Comparison of ENCODE assay signal across 9 mouse cellular contexts in genomic region chr5:142502414-142502813, GRCm38 (mm10). TPM values are rescaled to one million over a fixed set of nuclear protein-coding genes. Genes with fewer than 3 reads are reported as not detected.
DNase-seq lines count a peak whose midpoint lies in the region; ATAC-seq and TF ChIP-seq lines count a peak whose summit lies in the region.
"Had no signal": no experiment of that assay in that cellular context is flagged by ENCODE, and none has a peak within 500 bp of the region (broad histone marks: within the 10 kb centered on the region; RNA-seq: fewer than 3 reads in every experiment).

No protein-coding gene starts in this region.

- no peaks in the 10 kb centered on the region for H3K9me3 ChIP-seq in CH12.LX (replicated peaks; ENCODE audit: low read length)
- H3K9me3 ChIP-seq in forebrain, embryonic 10.5 days = no peaks in the 10 kb centered on the region
- H3K9me3 ChIP-seq in heart, embryonic 14.5 days (ENCODE audit: control insufficient read depth, low read length) = no peaks in the 10 kb centered on the region
- H3K9me3 ChIP-seq in stomach, embryonic 14.5 days (ENCODE audit: control insufficient read depth, low read depth, low read length) = no peaks in the 10 kb centered on the region

- peak; percentile 86 for DNase-seq in CH12.LX (ENCODE audit: extremely low read depth)
- peak; percentile 43 for DNase-seq in c-Kit-positive CD71-negative TER-119-negative erythroid progenitor cells, embryonic 14.5 days (ENCODE audit: low read depth)
- DNase-seq in forebrain, embryonic 10.5 days (ENCODE audit: extremely low spot score, low spot score) = peak; percentile 69
- peak; percentile 90 for DNase-seq in kidney, postnatal 10 days
- peak; percentile 72 for DNase-seq in liver, adult 2 months (ENCODE audit: extremely low read depth, low read depth, low spot score)
- DNase-seq in naive thymus-derived CD4-positive, alpha-beta T cell, adult 2 months (ENCODE audit: low read depth) = peak; percentile 64

- H3K27me3 ChIP-seq in CH12.LX (replicated peaks) = peaks cover 34% of the 10 kb centered on the region
- peaks cover 3% of the 10 kb centered on the region; the same call in 1 of the 2 replicates for H3K27me3 ChIP-seq in forebrain, embryonic 10.5 days (ENCODE audit: poor library complexity, severe bottlenecking)
- H3K27me3 ChIP-seq in heart, embryonic 14.5 days (ENCODE audit: control insufficient read depth, insufficient read depth, low read length) = no peaks in the 10 kb centered on the region
- no peaks in the 10 kb centered on the region for H3K27me3 ChIP-seq in liver, adult 2 months (ENCODE audit: control insufficient read depth, insufficient read depth, low read length)
- no peaks in the 10 kb centered on the region for H3K27me3 ChIP-seq in stomach, embryonic 14.5 days (ENCODE audit: control insufficient read depth, insufficient read depth, low read length)

- dilution Hi-C loops in CH12.LX (cut with MboI; ENCODE audit: extremely low pct_ligation_motif_present, extremely low pct_unique_long_range_greater_than_20kb, low sequenced_read_pairs) = no loop called here

- no peak for TF ChIP-seq POLR2A in CH12.LX (IDR thresholded peaks at IDR 0.05; ENCODE audit: low read depth, low read length)
- no peak for TF ChIP-seq POLR2A in liver, adult 2 months (IDR thresholded peaks at IDR 0.05; ENCODE audit: extremely low read depth, insufficient read depth, low read length)

- peak; percentile 80 to 94 for TF ChIP-seq CTCF in CH12.LX (conservative IDR thresholded peaks at IDR 0.05 in 1 of 2, IDR thresholded peaks at IDR 0.05 in 1 of 2; ENCODE audit: low read depth in 2 of 2, low read length in 2 of 2)
- TF ChIP-seq CTCF in liver, adult 2 months (IDR thresholded peaks at IDR 0.05; ENCODE audit: low read depth, low read length) = peak; percentile 78

- H3K4me3 ChIP-seq in CH12.LX (replicated peaks in 1 of 3; ENCODE audit: low read depth in 2 of 3, low read length in 2 of 3, poor library complexity in 1 of 3) = no peak overlapping the region
- H3K4me3 ChIP-seq in forebrain, embryonic 10.5 days = no peak overlapping the region
- no peak overlapping the region for H3K4me3 ChIP-seq in heart, embryonic 14.5 days (ENCODE audit: control insufficient read depth in 1 of 2, insufficient read depth in 1 of 2, low read depth in 1 of 2, low read length in 2 of 2)
- no peak overlapping the region for H3K4me3 ChIP-seq in liver, adult 2 months (ENCODE audit: insufficient read depth, low read depth, low read length)
- H3K4me3 ChIP-seq in stomach, embryonic 14.5 days (ENCODE audit: low read depth, low read length) = no peak overlapping the region
- H3K4me3 ChIP-seq: erythroblast, embryonic 14.5 days had no signal

- no peak overlapping the region for H3K9ac ChIP-seq in CH12.LX (ENCODE audit: insufficient read depth, low read depth)
- H3K9ac ChIP-seq in heart, embryonic 14.5 days (ENCODE audit: low read length) = no peak overlapping the region
- H3K9ac ChIP-seq in liver, adult 2 months (ENCODE audit: low read depth, low read length) = no peak overlapping the region
- H3K9ac ChIP-seq in stomach, embryonic 14.5 days (replicated peaks; ENCODE audit: low read depth, low read length) = no peak overlapping the region

- H3K4me1 ChIP-seq in CH12.LX (ENCODE audit: control insufficient read depth in 1 of 2, insufficient read depth in 2 of 2) = peaks cover 0 to 12% of the 10 kb centered on the region in 2 experiments; a peak in 2 of 4 replicates
- H3K4me1 ChIP-seq in forebrain, embryonic 10.5 days = peaks cover 15% of the 10 kb centered on the region
- H3K4me1 ChIP-seq in heart, embryonic 14.5 days (ENCODE audit: control insufficient read depth in 2 of 2, insufficient read depth in 2 of 2, low read length in 2 of 2) = peaks cover 2 to 3% of the 10 kb centered on the region in 2 experiments; a peak in 1 of 4 replicates
- H3K4me1 ChIP-seq in liver, adult 2 months (ENCODE audit: control insufficient read depth, insufficient read depth, low read length) = no peaks in the 10 kb centered on the region
- peaks cover 3% of the 10 kb centered on the region; the same call in 1 of the 2 replicates for H3K4me1 ChIP-seq in stomach, embryonic 14.5 days (ENCODE audit: control insufficient read depth, insufficient read depth, low read length)

- peak; percentile 81 for ATAC-seq in heart, embryonic 14.5 days (ENCODE audit: insufficient number of reproducible peaks, insufficient read depth, low FRiP score, low read depth)
- ATAC-seq in stomach, embryonic 14.5 days (ENCODE audit: insufficient number of reproducible peaks, insufficient read depth, low FRiP score, low read depth) = peak; percentile 73

- no peaks in the 10 kb centered on the region for H3K36me3 ChIP-seq in CH12.LX (replicated peaks in 1 of 2; ENCODE audit: control insufficient read depth in 1 of 2, insufficient read depth in 1 of 2, low read length in 1 of 2)
- no peaks in the 10 kb centered on the region for H3K36me3 ChIP-seq in forebrain, embryonic 10.5 days (replicated peaks)
- H3K36me3 ChIP-seq in heart, embryonic 14.5 days (ENCODE audit: control insufficient read depth, insufficient read depth, low read length) = no peaks in the 10 kb centered on the region
- no peaks in the 10 kb centered on the region for H3K36me3 ChIP-seq in liver, adult 2 months (ENCODE audit: control insufficient read depth, insufficient read depth, low read length)
- no peaks in the 10 kb centered on the region for H3K36me3 ChIP-seq in stomach, embryonic 14.5 days (ENCODE audit: control insufficient read depth, insufficient read depth, low read length)

- no peak overlapping the region for H3K27ac ChIP-seq in CH12.LX (ENCODE audit: insufficient read depth, low read depth)
- no peak overlapping the region for H3K27ac ChIP-seq in forebrain, embryonic 10.5 days
- no peak overlapping the region for H3K27ac ChIP-seq in heart, embryonic 14.5 days (replicated peaks in 1 of 2; ENCODE audit: control insufficient read depth in 1 of 2, insufficient read depth in 1 of 2, low read depth in 2 of 2, low read length in 2 of 2)
- H3K27ac ChIP-seq in liver, adult 2 months (replicated peaks; ENCODE audit: insufficient read depth, low read depth, low read length) = no peak overlapping the region
- H3K27ac ChIP-seq in stomach, embryonic 14.5 days (ENCODE audit: low read length) = no peak overlapping the region

- no peak overlapping the region for H3K4me2 ChIP-seq in CH12.LX (ENCODE audit: insufficient read depth, low read depth, poor library complexity, severe bottlenecking)
- H3K4me2 ChIP-seq in heart, embryonic 14.5 days (ENCODE audit: low read length) = no peak overlapping the region
- H3K4me2 ChIP-seq in stomach, embryonic 14.5 days (replicated peaks; ENCODE audit: low read depth, low read length) = no peak overlapping the region

- TF ChIP-seq EP300 in CH12.LX (IDR thresholded peaks at IDR 0.05; ENCODE audit: low read length) = no peak

- peak; percentile 83 for TF ChIP-seq RAD21 in CH12.LX (IDR thresholded peaks at IDR 0.05; ENCODE audit: low read depth, low read length)

- WGBS in forebrain, embryonic 10.5 days = 16% methylated on average over 3 of the region's 3 CpGs
- WGBS in heart, embryonic 14.5 days = 3% methylated on average over 3 of the region's 3 CpGs
- 4% methylated on average over 3 of the region's 3 CpGs for WGBS in liver, adult 2 months
- WGBS in stomach, embryonic 14.5 days = 0% methylated on average over 3 of the region's 3 CpGs

- in situ Hi-C loops in CH12.LX (cut with MboI; ENCODE audit: low pct_ligation_motif_present, low pct_unique_long_range_greater_than_20kb, low sequenced_read_pairs) = loop anchor here (5.0 to 25.0 kb wide), 3 partner anchors 72 to 360 kb away; no protein-coding TSS in a partner anchor

- H3K79me2 ChIP-seq in CH12.LX (replicated peaks; ENCODE audit: control insufficient read depth, extremely low read depth, insufficient read depth, poor library complexity, severe bottlenecking) = no peaks in the 10 kb centered on the region
- H3K79me2 ChIP-seq in liver, adult 2 months (ENCODE audit: control insufficient read depth, insufficient read depth, low read length) = no peaks in the 10 kb centered on the region

TF ChIP-seq in CH12.LX, 34 proteins besides CTCF, POLR2A, EP300 and RAD21 (continues in another document):
- no peak for TF ChIP-seq MAZ (IDR thresholded peaks at IDR 0.05; ENCODE audit: low read depth, low read length)
- TF ChIP-seq MAX (IDR thresholded peaks at IDR 0.05; ENCODE audit: low read length) = peak; percentile 71
- TF ChIP-seq SMC3 (IDR thresholded peaks at IDR 0.05; ENCODE audit: low read depth, low read length) = peak; percentile 76
- TF ChIP-seq BHLHE40 (IDR thresholded peaks at IDR 0.05; ENCODE audit: low read depth, low read length) = no peak
- TF ChIP-seq ZNF384 (IDR thresholded peaks at IDR 0.05; ENCODE audit: low read depth, low read length) = no peak
- no peak for TF ChIP-seq MXI1 (IDR thresholded peaks at IDR 0.05; ENCODE audit: low read depth, low read length)

RNA-seq across cellular contexts. Expression of gene Papolb, which starts 27.5 kb away (rescaled TPM):
- total RNA-seq in CH12.LX (2012; rRNA removed) = not detected in 2 replicates
- total RNA-seq in CH12.LX (2014; rRNA removed) = not detected in 2 replicates
- polyA plus RNA-seq in CH12.LX (2012; ENCODE audit: insufficient read length, low read depth) = not detected in 2 replicates
- polyA plus RNA-seq in forebrain, embryonic 10.5 days (2016; fragmentation: Nextera tagmentation; extraction: Ambion mirVana) = 0.06 and 0.21 TPM in 2 replicates
- 0.31 TPM in 2 replicates for polyA plus RNA-seq in heart, embryonic 14.5 days (2014; fragmentation: Nextera tagmentation; extraction: Ambion mirVana)
- total RNA-seq in liver, adult 2 months (2014; rRNA removed) = not detected in 2 replicates
- not detected in 2 replicates for polyA plus RNA-seq in liver, adult 2 months (2012; rRNA removed)
- polyA plus RNA-seq in stomach, embryonic 14.5 days (2014; fragmentation: Nextera tagmentation; extraction: Ambion mirVana) = 0.07 and 0.27 TPM in 2 replicates
- polyA plus RNA-seq: erythroblast, embryonic 14.5 days had no signal

RNA-seq across cellular contexts. Expression of gene Ap5z1, which starts 38.7 kb away (rescaled TPM):
- total RNA-seq in CH12.LX (2012; rRNA removed) (11.3 and 11.8 TPM in 2 replicates), CH12.LX (2014; rRNA removed) (3.1 and 4.0 TPM in 2 replicates)
- 12.8 and 18.7 TPM in 2 replicates for polyA plus RNA-seq in CH12.LX (2012; ENCODE audit: insufficient read length, low read depth)
- 10.6 and 12.5 TPM in 2 replicates for polyA plus RNA-seq in forebrain, embryonic 10.5 days (2016; fragmentation: Nextera tagmentation; extraction: Ambion mirVana)
- polyA plus RNA-seq in heart, embryonic 14.5 days (2014; fragmentation: Nextera tagmentation; extraction: Ambion mirVana) = 6.0 and 6.3 TPM in 2 replicates
- total RNA-seq in liver, adult 2 months (2014; rRNA removed) = 3.6 and 6.9 TPM in 2 replicates
- 23.3 and 24.9 TPM in 2 replicates for polyA plus RNA-seq in liver, adult 2 months (2012; rRNA removed)
- 11.0 and 11.8 TPM in 2 replicates for polyA plus RNA-seq in stomach, embryonic 14.5 days (2014; fragmentation: Nextera tagmentation; extraction: Ambion mirVana)

RNA-seq across cellular contexts. Expression of gene Radil, which starts 48.5 kb away (rescaled TPM):
- total RNA-seq in CH12.LX (2012; rRNA removed) (not detected in 2 replicates), CH12.LX (2014; rRNA removed) (not detected in 2 replicates)
- not detected in 2 replicates for polyA plus RNA-seq in CH12.LX (2012; ENCODE audit: insufficient read length, low read depth)
- 2.2 and 2.8 TPM in 2 replicates for polyA plus RNA-seq in forebrain, embryonic 10.5 days (2016; fragmentation: Nextera tagmentation; extraction: Ambion mirVana)
- polyA plus RNA-seq in heart, embryonic 14.5 days (2014; fragmentation: Nextera tagmentation; extraction: Ambion mirVana) = 9.7 and 12.1 TPM in 2 replicates
- total RNA-seq in liver, adult 2 months (2014; rRNA removed) = not detected in 2 replicates
- polyA plus RNA-seq in liver, adult 2 months (2012; rRNA removed) = 0.02 TPM in 1 of 2 replicates, not detected in the other
- polyA plus RNA-seq in stomach, embryonic 14.5 days (2014; fragmentation: Nextera tagmentation; extraction: Ambion mirVana) = 1.6 and 2.1 TPM in 2 replicates
